ENCODE assay signal across 12 mouse cellular contexts in the genomic region with DNA sequence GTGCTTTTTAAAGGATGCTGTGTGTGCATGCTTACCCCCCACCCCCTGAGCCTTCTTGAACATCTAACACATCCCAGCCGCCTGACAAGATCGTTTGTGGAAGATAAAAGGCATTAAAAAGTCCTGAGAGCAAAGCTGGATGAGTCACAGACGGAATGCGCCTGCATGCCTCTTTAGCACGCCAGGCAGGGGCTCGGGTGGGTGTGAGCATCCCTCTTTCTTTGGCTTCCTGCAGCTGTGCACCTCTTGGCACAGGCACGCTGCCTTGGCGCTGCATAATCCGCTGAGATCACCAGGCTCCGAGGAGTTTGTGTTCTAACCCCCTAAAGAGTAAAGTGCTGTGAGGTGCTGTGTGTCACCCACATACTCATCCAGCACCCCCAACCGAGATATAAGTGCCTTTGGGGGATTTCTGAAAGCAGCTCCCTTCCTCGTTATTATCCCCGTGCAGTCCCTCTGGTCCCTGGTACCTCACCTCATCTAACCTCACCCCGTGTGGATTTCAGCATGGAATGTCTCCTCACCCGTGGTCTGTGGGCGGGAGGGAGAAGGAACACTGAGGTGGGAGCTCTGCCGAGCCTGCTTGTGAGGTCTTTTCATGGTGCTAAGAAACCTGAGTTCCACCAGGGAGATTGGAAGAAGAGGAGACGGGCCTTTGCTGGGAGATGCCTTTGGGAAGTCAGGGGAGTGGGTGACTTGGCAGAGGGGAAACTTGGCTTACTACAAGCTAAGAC.
DNase-seq lines count a peak whose midpoint lies in the region; ATAC-seq lines count a peak whose summit lies in the region.
"Had no signal": no experiment of that assay in that cellular context is flagged by ENCODE, and none has a peak within 500 bp of the region (broad histone marks: within the 10 kb centered on the region; RNA-seq: fewer than 3 reads in every experiment).

No protein-coding gene starts in this region.

- DNase-seq in hindbrain, embryonic 10.5 days (ENCODE audit: low spot score): no peak
- peak; percentile 14 for DNase-seq in 3T3-L1 (ENCODE audit: low read depth, low spot score)
- DNase-seq in frontal cortex, adult 2 months (ENCODE audit: extremely low spot score in 1 of 2, low spot score in 1 of 2): peak; percentile 79 to 88
- DNase-seq in midbrain, embryonic 14.5 days: peak; percentile 56
- DNase-seq in gastrocnemius, postnatal 36 days: no peak
- DNase-seq in lung, postnatal 4 days: no peak
- DNase-seq in kidney, postnatal 36 days: no peak
- DNase-seq: kidney, adult 8-10 months had no signal

- no peak overlapping the region for H3K4me2 ChIP-seq in hindbrain, embryonic 13.5 days
- no peak overlapping the region for H3K4me2 ChIP-seq in midbrain, embryonic 14.5 days (ENCODE audit: low read length)
- H3K4me2 ChIP-seq: heart, embryonic 12.5 days had no signal

- H3K9ac ChIP-seq in hindbrain, embryonic 13.5 days: peak overlapping the region; percentile 49
- no peak overlapping the region for H3K9ac ChIP-seq in midbrain, embryonic 14.5 days (replicated peaks; ENCODE audit: low read length)
- H3K9ac ChIP-seq: heart, embryonic 12.5 days had no signal

- H3K27me3 ChIP-seq in hindbrain, embryonic 13.5 days: peaks cover 57% of the 10 kb centered on the region
- H3K27me3 ChIP-seq in hindbrain, embryonic 10.5 days (ENCODE audit: insufficient read depth, poor library complexity, severe bottlenecking): peaks cover 18% of the 10 kb centered on the region
- 0 out of 2 replicates have a peak, but pooled peaks cover 3% of the 10 kb centered on the region for H3K27me3 ChIP-seq in midbrain, embryonic 14.5 days (ENCODE audit: control insufficient read depth, insufficient read depth, low read length)

- intact Hi-C loops in gastrocnemius, postnatal 36 days (cut with DNase I): no loop called here

- ATAC-seq in hindbrain, embryonic 13.5 days (ENCODE audit: low FRiP score): no peak
- ATAC-seq in midbrain, embryonic 14.5 days (ENCODE audit: low FRiP score, low TSS enrichment): no peak

- 41% methylated on average over 18 of the region's 18 CpGs for WGBS in hindbrain, embryonic 13.5 days
- WGBS in hindbrain, embryonic 10.5 days: 40% methylated on average over 18 of the region's 18 CpGs
- WGBS in midbrain, embryonic 14.5 days: 28% methylated on average over 18 of the region's 18 CpGs

- peak overlapping the region; percentile 12; the same call in 1 of the 2 replicates for H3K27ac ChIP-seq in hindbrain, embryonic 13.5 days
- no peak overlapping the region for H3K27ac ChIP-seq in hindbrain, embryonic 10.5 days
- H3K27ac ChIP-seq in midbrain, embryonic 14.5 days (replicated peaks; ENCODE audit: low read depth, low read length): 0 out of 2 replicates have a peak overlapping the region, but pooled peaks have one; percentile 26
- H3K27ac ChIP-seq: macrophage; stomach, postnatal 0 days had no signal

- peaks cover 38% of the 10 kb centered on the region for H3K4me1 ChIP-seq in hindbrain, embryonic 13.5 days (replicated peaks)
- peaks cover 4% of the 10 kb centered on the region for H3K4me1 ChIP-seq in hindbrain, embryonic 10.5 days (replicated peaks)
- peaks cover 19% of the 10 kb centered on the region for H3K4me1 ChIP-seq in midbrain, embryonic 14.5 days (ENCODE audit: control insufficient read depth, insufficient read depth, low read length)
- H3K4me1 ChIP-seq: heart, embryonic 12.5 days had no signal

- H3K4me3 ChIP-seq in hindbrain, embryonic 13.5 days: no peak overlapping the region
- H3K4me3 ChIP-seq in hindbrain, embryonic 10.5 days: no peak overlapping the region
- H3K4me3 ChIP-seq in midbrain, embryonic 14.5 days (replicated peaks; ENCODE audit: low read depth, low read length): no peak overlapping the region
- H3K4me3 ChIP-seq: heart, embryonic 12.5 days had no signal

- H3K36me3 ChIP-seq in hindbrain, embryonic 13.5 days: no peaks in the 10 kb centered on the region
- no peaks in the 10 kb centered on the region for H3K36me3 ChIP-seq in hindbrain, embryonic 10.5 days
- no peaks in the 10 kb centered on the region for H3K36me3 ChIP-seq in midbrain, embryonic 14.5 days (ENCODE audit: control insufficient read depth, insufficient read depth, low read length)
- H3K36me3 ChIP-seq: heart, embryonic 12.5 days had no signal

- H3K9me3 ChIP-seq in hindbrain, embryonic 13.5 days: no peaks in the 10 kb centered on the region
- no peaks in the 10 kb centered on the region for H3K9me3 ChIP-seq in hindbrain, embryonic 10.5 days
- no peaks in the 10 kb centered on the region for H3K9me3 ChIP-seq in midbrain, embryonic 14.5 days (ENCODE audit: control insufficient read depth, low read length)
- H3K9me3 ChIP-seq: heart, embryonic 12.5 days had no signal

Comparison
In these comparisons a context has a peak if more than half of its experiments do, and no peak if none do; other contexts are left out.
1. DNase-seq: peak in 3T3-L1 (single experiment), frontal cortex, adult 2 months (2 of 2) and midbrain, embryonic 14.5 days (single experiment); none in hindbrain, embryonic 10.5 days (single experiment), gastrocnemius, postnatal 36 days (0 of 2), lung, postnatal 4 days (0 of 2) and kidney, postnatal 36 days (0 of 2).